Mouse (Mus musculus): ENCODE measurements at regions not wholly inside any gene's neighbourhood (a gene's known extent, or its start where the extent isn't known, plus 50 kb on each side); places are given as distances from the start of the nearest gene placed in this dataset.

- TF ChIP-seq CTCF (conservative IDR thresholded peaks at IDR 0.05; ENCODE audit: low read length): no peak
- no peak for TF ChIP-seq NANOG (IDR thresholded peaks at IDR 0.05; ENCODE audit: borderline replicate concordance, low read length)
Observed at GRCm38 (mm10) chr15:71358189-71358790, 2476.1 kb upstream of the Gm6569 start.

Measured in E14TG2a.4 (cell line).